Mouse (Mus musculus) bone marrow, adult 2 months (tissue): ENCODE data around the gene Cnksr3. TPM values are rescaled to one million over a fixed set of nuclear protein-coding genes. Genes with fewer than 3 reads are reported as not detected.

ENCODE experiments used
- H3K27ac ChIP-seq: fragments of 200-500 bp; 2 replicates; pipeline ENCODE4 v1.5.1; 2012; ENCODE audit warnings: low read depth, mild to moderate bottlenecking, control low read depth, inconsistent platforms, low read length; ENCODE audit not compliant: control insufficient read depth, poor library complexity, insufficient read depth
- H3K4me1 ChIP-seq: fragments of 200-500 bp; 2 replicates; pipeline ENCODE4 v1.6.1; 2011; ENCODE audit warnings: low read length; ENCODE audit not compliant: control insufficient read depth, insufficient read depth
- H3K4me3 ChIP-seq: fragments of 200-500 bp; replicated peaks from 2 replicates; pipeline ENCODE3; 2011; ENCODE audit warnings: mild to moderate bottlenecking, low read depth, low read length, control low read depth; ENCODE audit not compliant: control insufficient read depth
- CTCF ChIP-seq: fragments of 200-500 bp; IDR thresholded peaks from 2 replicates; pipeline ENCODE4 v1.5.1; 2011; ENCODE audit warnings: low read length, control low read depth; ENCODE audit not compliant: control insufficient read depth, insufficient read depth
- POLR2A ChIP-seq: fragments of 200-500 bp; IDR thresholded peaks from 2 replicates; pipeline ENCODE4 v1.6.1; 2011; ENCODE audit warnings: low read depth, mild to moderate bottlenecking, control low read depth, low read length, borderline replicate concordance; ENCODE audit not compliant: control insufficient read depth
- WGBS: fragments of 180-500 bp; shearing (Covaris S2); methylation state at CpG from one replicate; pipeline ENCODE4 v1.1.7; 2018; 5-methylcytosine and 5-hydroxymethylcytosine counted together
- polyA plus RNA-seq: library from polyadenylated mRNA; stranded (reverse); fragments of >200 nt; gene quantifications from 2 replicates; pipeline ENCODE4 v1.2.4, GENCODE M21; 2011; ENCODE audit warnings: low replicate concordance; ENCODE audit not compliant: missing spikeins, insufficient read depth, insufficient read length

Cnksr3 gene
- polyA plus RNA-seq, 1 experiment = 4.6 TPM

DNA sequence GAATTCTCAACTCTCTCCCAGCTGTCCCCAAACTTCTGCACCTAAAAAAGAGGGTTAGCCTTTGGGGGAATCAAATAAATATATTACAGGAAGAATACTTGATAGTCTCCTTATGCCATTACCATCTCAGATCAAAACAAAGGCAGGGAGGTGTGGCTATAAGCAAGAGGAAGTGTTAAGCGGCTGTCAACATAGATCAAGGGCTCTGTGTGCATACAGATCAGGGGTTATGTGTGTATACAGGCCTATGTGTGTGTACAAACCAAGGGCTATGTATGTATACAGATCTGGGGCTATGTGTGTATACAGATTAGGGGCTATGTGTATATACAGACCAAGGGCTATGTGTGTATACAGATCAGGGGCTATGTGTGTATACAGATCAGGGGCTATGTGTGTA, 38.9 kb downstream of the Cnksr3 start:
- WGBS = 28% methylated on average over 1 of the region's 1 CpGs
- H3K4me1 ChIP-seq = peaks cover 1% of the 10 kb centered on the region; the same call in 1 of the 2 replicates
- H3K27ac ChIP-seq = no peak overlapping the region
- TF ChIP-seq POLR2A = no peak
- TF ChIP-seq CTCF = no peak
- no peak overlapping the region for H3K4me3 ChIP-seq

DNA sequence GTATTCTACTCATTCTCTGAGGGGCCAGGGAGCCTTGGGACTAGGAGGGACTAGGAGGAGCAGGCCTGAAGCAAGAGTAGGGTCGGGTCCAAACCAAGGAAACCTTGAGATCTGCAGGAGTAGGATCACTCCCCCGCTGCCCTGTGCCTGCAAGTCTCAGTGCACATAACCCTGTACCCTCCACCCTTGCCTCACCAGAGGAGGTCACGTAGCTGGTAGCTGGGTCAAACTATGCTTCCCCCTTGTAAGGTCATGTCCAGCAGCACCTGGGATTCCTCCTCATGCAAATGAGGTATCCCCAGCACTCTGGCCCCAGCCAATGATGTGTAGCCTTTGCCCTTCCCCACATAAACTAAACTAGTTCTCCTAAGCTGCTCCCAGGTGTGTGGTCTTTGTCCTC, 41.6 kb downstream of the Cnksr3 start:
- H3K27ac ChIP-seq = no peak overlapping the region
- 78% methylated on average over 3 of the region's 3 CpGs for WGBS
- no peak for TF ChIP-seq CTCF
- no peak for TF ChIP-seq POLR2A
- no peak overlapping the region for H3K4me3 ChIP-seq
- no peaks in the 10 kb centered on the region for H3K4me1 ChIP-seq

DNA sequence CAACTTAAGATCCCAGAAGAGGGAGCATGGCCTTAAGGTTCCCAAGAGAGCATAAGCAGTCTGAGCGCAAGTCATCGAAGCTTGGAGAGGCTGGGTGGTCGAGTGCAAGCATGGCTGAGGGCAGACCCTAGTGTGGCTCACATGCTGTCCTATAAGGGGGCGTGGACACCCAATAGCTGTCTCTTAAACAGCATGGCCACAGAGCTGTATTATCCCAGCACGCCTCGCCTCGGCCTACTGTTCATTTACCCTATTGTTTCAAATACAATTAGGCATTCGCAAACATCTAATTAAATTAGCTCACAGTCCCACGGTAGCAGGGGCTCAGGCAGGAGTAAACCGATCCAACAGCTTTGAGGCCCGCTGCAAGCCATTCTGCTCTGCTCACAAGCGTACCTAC, 49.0 kb downstream of the Cnksr3 start:
- TF ChIP-seq CTCF (no peak), POLR2A (no peak)
- no peaks in the 10 kb centered on the region; the same call in 1 of the 2 replicates for H3K4me1 ChIP-seq
- H3K4me3 ChIP-seq = no peak overlapping the region
- WGBS = 84% methylated on average over 12 of the region's 12 CpGs
- no peak overlapping the region for H3K27ac ChIP-seq

DNA sequence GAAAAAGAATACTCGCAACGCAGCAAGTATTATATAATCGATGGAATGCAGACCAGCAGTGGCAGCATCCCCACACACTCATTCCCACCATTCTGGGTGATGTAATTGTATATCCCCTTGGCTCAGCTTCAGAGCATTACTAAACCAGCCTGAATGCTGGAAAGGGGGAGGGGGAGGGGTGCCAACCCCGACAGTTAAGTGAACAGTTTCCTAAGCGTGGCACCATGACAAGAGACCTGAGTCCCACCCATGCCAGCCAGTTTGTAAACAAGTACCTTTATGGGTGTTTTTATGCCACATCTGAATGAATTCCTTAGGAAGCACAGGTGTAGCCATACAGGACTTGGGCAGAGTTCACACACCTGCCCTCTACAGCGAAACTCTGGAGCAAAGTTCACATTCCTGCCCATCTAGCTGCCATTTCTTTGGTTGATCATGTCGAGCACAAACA, 53.0 kb downstream of the Cnksr3 start:
- TF ChIP-seq POLR2A (no peak), CTCF (no peak)

DNA sequence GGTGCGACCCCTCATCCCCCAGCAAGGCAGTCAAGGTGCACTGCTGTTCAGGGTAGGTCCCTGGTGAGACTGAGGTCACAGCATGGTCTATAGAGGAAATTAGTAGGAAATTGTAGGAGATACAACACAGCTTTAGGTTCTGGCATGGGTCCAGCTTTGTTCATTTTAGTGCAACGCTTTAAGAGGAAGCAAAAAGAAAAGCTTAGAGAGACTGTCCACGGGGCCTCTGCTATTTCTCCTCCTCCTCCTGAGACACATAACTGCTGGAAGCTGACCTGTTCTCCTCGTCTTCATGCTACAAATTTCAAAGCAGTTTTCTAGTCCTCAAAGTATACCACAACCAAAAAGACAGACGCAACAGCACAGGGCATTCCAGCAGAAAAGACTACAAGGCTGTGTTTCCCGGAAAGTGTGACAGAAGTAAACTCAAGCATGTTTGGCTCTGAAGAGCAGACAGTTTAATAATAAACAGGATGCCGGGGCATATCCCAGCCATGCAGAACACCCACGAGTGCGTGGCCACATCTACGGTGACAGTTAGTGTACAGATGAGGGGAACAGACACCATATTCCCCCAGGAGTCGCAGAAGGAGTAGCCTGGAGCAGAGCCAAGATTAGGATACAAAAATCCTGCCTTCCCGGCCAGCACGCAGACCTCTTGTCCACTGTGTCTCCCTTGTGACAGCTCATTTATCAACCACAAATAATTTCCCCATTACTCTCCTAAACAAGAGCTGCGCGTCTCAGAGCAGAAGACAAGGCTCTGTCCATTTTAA, 53.6 kb downstream of the Cnksr3 start:
- Histone ChIP-seq H3K4me3 (no peak overlapping the region), H3K4me1 (no peaks in the 10 kb centered on the region; the same call in 1 of the 2 replicates), H3K27ac (no peak overlapping the region)
- TF ChIP-seq CTCF = no peak
- no peak for TF ChIP-seq POLR2A
- 47% methylated on average over 15 of the region's 15 CpGs for WGBS

More for the DNA sequence above, 53.0 kb downstream of the Cnksr3 start:
- 74% methylated on average over 7 of the region's 7 CpGs for WGBS
- Histone ChIP-seq H3K4me3 (no peak overlapping the region), H3K4me1 (no peaks in the 10 kb centered on the region; the same call in 1 of the 2 replicates), H3K27ac (no peak overlapping the region)

DNA sequence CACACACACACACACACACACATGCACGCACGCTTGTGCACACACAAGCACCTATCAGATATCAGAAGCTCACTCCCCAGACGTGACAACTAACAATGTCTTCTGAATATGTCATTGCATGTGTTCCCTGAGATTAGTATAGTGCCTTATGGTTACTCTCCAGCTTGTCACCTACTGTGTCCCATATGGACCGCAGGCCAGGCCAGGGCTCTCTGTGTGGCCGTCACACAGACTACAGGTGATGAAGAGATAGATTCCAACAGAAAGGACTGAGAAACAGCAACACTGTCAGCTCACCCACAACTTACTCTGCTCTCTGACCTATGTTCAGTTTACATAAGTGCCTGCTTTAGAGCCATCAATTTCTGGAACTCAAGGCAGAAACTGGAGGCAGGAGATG, 57.2 kb downstream of the Cnksr3 start:
- Histone ChIP-seq H3K4me3 (no peak overlapping the region), H3K4me1 (no peaks in the 10 kb centered on the region; the same call in 1 of the 2 replicates), H3K27ac (no peak overlapping the region)
- TF ChIP-seq POLR2A = no peak
- no peak for TF ChIP-seq CTCF
- WGBS = 81% methylated on average over 5 of the region's 5 CpGs

DNA sequence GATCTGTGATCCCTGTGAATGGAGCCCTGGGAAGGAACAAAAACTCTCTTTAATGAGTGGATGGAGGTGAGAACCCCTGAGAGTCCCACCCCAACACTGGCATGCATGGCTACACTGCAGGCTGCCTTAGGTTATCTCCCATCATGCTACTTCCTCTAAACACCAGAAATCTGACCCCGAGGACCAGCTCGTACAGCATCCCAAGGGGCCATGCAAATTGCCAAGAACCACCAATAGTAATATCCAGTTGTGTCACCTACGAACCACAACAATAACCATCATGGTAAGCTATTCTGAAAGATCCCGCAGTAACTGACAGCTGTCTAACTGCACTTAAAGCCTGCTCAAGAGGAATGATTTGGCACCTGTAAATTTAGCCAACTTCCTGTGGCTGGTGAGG, 59.1 kb downstream of the Cnksr3 start:
- Histone ChIP-seq H3K27ac (no peak overlapping the region), H3K4me3 (no peak overlapping the region), H3K4me1 (no peaks in the 10 kb centered on the region)
- no peak for TF ChIP-seq POLR2A
- TF ChIP-seq CTCF = no peak
- WGBS = 54% methylated on average over 4 of the region's 4 CpGs

DNA sequence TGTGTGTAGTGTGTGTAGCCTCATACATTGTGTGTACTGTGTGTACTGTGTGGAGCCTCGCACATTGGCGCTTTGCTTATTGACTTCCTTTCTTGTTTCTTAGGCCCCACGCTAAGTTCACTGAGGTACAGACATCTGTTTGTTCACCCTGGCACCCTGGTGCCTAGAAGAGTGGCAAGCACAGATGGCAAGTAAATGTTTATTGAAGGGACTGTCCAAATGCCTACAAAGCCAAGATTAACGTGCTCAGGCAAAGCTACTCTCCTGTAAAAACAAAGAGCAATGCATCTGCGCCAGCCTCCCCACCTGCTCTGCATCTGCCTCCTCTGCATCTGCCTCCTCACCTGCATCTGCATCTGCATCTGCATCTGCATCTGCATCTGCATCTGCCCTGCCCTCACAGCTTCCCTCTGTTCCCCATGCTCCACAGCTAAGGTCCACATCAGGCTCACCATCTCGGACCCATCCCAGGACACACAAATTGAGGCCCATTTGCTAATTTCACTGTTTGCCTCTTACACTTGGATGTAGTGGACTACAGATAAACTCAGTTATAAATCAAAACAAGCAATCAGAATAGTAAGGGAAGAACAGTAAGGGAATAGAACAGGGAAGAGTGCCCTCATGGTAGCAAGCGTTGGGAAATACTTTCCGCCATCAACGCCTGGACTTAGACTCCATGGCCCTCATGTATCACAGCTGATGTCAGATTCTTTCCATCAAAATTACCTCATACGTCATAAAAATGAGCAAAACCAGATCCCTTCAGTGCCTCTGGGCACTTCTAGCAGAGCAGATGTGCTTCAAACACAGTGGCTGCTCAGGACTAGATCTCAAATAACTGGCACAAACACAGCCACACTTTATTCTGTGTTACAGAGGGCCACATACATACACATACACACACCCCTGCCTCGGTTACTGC, 62.1 kb downstream of the Cnksr3 start:
- Histone ChIP-seq H3K27ac (no peak overlapping the region), H3K4me3 (no peak overlapping the region), H3K4me1 (no peaks in the 10 kb centered on the region; the same call in 1 of the 2 replicates)
- no peak for TF ChIP-seq CTCF
- no peak for TF ChIP-seq POLR2A
- 87% methylated on average over 11 of the region's 11 CpGs for WGBS
